Mouse (Mus musculus) embryonic fibroblast, embryonic 13.5 days (primary cell): ENCODE data around the gene Nim1k.

Experiments used
- CTCF ChIP-seq: IDR thresholded peaks from 2 replicates; pipeline ENCODE4 v1.5.1; 2011; ENCODE audit warnings: mild to moderate bottlenecking, control low read depth, low read length, moderate library complexity, borderline replicate concordance; ENCODE audit not compliant: insufficient read depth
- POLR2A ChIP-seq: IDR thresholded peaks from 2 replicates; pipeline ENCODE4 v1.6.1; 2011; ENCODE audit warnings: low read depth, mild to moderate bottlenecking, control low read depth, low read length, moderate library complexity

GRCm38 (mm10) chr13:119713821-119714220 lies 41.9 kb downstream of the Nim1k start:
- TF ChIP-seq POLR2A = no peak
- no peak for TF ChIP-seq CTCF
